Mouse (Mus musculus) T-helper 2 cell (primary cell): ENCODE measurements around the gene Cela3b.

ENCODE experiments used
- in situ Hi-C: fragments of 300-600 bp; cut with MboI, MseI; formaldehyde crosslinking; loops from one replicate; pipeline ENCODE4 v1.15.1; 2025; ENCODE audit warnings: high pct_unique_total_duplicates

Gene Cela3b

GRCm38 (mm10) chr4:137430502-137430901, at the start of gene Cela3b:
TSS of gene Cela3b (minus strand) at chr4:137430540.
- in situ Hi-C loops, result no loop called here

- in situ Hi-C loops, result no loop called here
Measured at GRCm38 (mm10) chr4:137479757-137480156, 49.4 kb upstream of the Cela3b start.

GRCm38 (mm10) chr4:137478306-137478705, 48.0 kb upstream of the Cela3b start:
- in situ Hi-C loops, result no loop called here

DNA sequence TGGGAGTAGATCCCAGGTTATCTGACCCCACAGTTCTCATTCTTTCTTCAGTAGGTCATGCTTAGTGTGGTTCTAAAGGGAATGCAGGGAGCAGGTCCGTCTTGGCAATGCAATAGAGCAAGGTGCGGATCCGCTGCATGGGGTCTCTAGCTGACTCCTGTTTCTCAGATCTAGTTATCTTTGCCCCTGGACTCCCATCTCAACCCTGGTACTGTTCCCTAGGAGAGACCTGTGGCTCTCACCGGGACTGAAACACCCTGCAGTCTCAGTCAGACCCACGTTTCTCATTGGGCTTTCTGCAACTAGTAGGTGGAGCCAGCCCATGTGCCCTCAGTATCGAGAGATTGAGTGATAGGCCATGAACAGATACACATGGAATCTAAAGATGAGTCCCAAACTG, 47.3 kb upstream of the Cela3b start:
- in situ Hi-C loops, result no loop called here

DNA sequence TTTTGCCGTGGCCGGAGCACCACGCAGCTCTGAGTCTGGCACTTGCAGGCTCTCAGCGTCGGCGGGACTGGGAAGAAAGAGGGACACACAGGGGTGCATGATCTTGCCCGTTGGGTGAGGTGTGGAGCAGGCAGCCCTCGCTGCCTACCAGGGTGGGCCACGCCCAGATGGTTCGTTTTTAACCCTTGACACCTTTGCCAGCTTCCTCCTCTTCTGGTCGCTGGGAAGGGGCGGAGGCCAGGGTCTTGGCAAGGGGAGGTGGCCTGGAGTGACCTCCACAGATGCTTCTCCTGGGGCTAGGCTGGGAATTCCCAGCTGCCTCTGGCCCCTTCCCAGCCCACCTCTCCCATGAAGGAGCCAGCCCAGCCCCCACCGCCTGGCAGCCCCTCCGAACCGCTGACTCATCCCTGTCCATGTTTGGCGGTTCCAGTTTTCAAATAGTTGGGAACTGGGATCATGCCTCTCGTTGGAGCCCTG, 46.5 kb upstream of the Cela3b start:
- in situ Hi-C loops, result no loop called here

GRCm38 (mm10) chr4:137476065-137476760, 45.9 kb upstream of the Cela3b start:
- in situ Hi-C loops, result no loop called here

DNA sequence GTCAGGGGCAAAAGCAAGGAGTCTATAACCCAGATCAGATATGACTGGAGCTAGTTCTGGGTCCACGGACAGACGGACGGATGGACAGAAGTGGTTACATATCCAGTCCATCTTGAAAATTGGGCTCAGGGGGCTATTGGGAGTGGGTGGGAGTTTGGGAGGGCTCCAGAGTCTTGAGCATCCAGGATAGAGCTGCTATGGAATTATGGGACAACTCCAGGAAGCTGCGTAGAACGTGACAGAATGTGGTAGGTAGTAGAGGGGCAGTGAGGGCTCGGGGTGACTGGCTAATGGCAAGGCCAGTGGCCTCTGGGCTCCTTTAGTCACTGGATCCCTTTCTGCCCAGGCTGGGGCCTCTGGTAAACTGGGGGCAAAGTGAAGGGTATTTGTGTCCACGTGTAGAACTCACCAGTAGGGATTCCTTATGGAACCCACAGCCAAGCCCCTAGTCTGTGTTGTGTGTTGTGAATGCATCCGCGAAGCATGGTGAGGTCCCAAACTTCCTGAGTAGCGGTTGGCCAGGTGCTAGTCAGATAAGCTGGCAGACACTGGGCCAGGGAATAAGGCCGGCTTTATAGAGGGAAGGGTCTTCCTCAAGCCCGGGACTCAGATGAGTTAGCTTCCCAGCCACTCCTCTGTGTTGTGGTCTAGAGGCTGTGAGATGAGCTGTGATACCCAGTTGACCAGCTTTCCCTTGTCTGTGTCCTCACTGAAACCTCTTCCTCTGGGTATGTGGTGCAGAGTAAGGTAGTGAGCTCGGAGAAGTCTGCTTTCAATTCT, 45.1 kb upstream of the Cela3b start:
- in situ Hi-C loops, result no loop called here

GRCm38 (mm10) chr4:137474694-137475093, 44.4 kb upstream of the Cela3b start:
- in situ Hi-C loops, result no loop called here

- in situ Hi-C loops, result no loop called here
Measured at GRCm38 (mm10) chr4:137473701-137474388, 43.5 kb upstream of the Cela3b start.

DNA sequence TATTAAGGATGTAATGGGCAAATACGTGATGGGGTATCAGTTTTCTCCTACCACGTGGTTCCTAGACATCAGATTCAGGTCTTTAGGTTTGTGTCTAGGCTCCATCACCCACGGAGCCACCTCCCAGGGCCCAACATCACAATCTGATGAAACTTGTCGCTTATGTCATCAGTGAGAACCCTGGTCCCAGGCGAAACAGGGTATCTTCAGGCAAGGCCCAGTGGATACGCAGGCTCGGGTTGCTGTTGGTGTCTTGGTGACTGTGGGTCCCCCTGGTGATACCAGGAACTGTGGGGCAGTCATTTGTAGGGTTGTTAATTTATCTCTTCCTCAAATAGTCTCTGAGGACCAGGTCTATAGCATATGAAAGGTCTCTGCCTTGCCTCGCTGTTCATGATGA, 42.9 kb upstream of the Cela3b start:
- in situ Hi-C loops, result no loop called here

- in situ Hi-C loops, result no loop called here
Measured at GRCm38 (mm10) chr4:137471326-137471725, 41.0 kb upstream of the Cela3b start.

GRCm38 (mm10) chr4:137470701-137471317, 40.5 kb upstream of the Cela3b start:
- in situ Hi-C loops, result no loop called here

GRCm38 (mm10) chr4:137469845-137470692, 39.7 kb upstream of the Cela3b start:
- in situ Hi-C loops, result no loop called here

DNA sequence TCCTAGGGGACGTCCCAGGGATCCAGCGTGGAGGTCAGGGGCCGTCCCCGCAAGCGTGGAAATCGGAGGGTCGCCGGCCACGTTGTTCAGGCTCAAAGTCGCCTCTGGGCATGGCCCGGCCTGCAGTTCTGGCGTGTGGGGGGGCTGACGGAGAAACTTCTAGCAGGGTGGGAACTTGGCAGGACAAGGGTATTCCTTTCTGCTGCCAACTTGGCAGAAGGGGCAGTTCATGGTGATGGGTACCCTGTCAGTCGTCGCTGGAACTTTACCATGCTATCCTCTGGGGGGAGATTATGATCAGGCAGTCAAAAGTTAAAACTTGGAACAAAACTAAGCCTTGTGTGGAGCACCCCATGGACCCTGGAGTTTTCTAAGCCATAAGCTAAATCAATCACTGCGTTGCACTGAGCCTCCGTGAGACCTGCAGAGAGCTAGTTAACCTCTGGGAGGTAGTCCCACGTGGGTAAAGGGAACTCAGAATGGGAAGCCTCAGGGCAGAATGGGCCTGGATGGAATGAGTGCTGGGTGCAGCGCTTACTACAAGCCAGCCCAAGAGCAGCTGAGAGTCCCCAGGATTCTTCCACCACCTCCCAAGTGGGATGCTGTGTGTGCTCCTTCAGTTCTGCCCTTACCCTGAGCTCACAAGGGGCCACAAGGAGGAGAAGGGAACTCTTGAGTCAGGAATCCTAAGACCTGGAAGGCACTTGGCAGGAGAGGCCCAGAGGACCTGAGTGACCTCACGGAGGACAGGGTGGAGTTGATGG, 38.9 kb upstream of the Cela3b start:
- in situ Hi-C loops, result no loop called here

GRCm38 (mm10) chr4:137468260-137469080, 38.1 kb upstream of the Cela3b start, which contains the start of gene Hspg2:
TSS of gene Hspg2 (plus strand) at chr4:137468769.
- in situ Hi-C loops, result no loop called here

DNA sequence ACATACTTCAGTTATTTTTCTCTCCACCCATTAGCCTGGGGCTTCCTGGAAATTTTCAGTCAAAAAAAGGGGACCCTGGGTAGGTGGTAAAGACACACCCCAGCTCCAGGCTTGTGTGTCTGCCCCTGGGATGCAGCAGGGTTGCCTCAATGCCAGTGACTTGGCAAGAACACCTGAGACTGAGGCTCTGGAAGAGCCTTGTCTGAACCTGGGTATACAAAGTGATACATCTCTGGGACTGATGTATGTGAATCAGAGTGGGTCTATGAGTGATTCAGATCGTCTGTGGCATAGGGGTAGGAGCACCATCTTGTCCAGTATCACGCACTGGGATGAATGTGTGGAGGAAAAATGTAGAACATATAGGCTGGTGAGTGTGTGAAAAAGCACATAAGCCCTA, 37.2 kb upstream of the Cela3b start:
- in situ Hi-C loops, result no loop called here

DNA sequence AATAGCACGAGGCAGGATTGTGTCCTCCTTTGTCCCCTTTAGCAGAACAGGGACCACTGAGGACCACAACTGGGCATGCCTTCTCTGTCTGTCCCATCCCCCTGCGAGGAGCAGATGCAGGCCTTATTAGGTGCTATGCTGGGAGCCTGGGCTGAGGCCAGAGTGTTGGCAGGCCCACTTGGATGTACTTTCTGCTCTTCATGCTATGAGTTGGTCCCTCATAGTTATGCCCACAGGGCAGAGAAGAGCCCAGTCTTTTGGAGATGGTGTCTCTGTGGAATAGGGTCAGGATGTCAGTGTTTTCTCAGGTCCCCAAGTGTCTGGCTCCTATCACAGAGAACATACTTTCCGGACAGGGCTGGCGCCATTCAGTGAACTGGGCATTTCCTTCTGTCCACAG, 36.7 kb upstream of the Cela3b start:
- in situ Hi-C loops, result no loop called here

DNA sequence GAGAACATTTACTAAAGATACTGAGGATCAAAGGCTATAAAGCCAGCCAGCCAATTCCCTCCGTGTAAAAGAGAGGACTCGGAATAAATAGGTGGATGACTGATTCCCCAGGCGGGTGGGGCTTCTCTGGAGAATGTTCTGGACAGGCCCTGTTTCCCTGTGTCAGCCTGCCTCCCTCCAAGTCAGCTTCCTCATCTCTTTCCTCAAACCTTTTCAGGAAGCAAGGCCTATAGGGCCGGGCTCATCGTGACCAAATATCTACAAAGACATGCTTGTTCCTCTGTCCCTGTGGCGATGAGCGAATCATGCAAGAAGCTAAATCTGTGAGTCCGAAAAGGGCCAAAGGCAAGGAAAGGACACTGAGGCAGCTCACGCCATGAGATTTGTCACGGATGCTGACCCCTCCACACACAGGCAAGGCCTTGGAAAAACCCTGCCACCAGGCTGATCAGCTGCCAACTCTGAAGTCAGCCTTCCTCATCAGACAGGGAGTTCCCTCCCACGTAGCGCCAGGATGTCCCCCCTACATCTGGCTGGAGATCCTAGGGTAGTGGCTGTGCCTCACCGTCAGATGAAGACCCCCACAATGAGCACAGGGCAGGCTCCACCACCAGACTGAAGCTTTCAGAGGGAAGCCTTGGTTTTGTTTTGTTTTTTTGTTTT, 34.9 kb upstream of the Cela3b start:
- in situ Hi-C loops, result no loop called here
